Mouse (Mus musculus): ENCODE measurements around the gene Bmp7. TPM values are rescaled to one million over a fixed set of nuclear protein-coding genes. Genes with fewer than 3 reads are reported as not detected.

Gene Bmp7
- polyA plus RNA-seq, 1 experiment = not detected

- Histone ChIP-seq H3K36me3 (ENCODE audit: control insufficient read depth) (no peaks in the 10 kb centered on the region), H3K9me3 (ENCODE audit: control insufficient read depth, low read length) (no peaks in the 10 kb centered on the region; the same call in 1 of the 2 replicates), H3K27me3 (ENCODE audit: control insufficient read depth) (peaks cover 3% of the 10 kb centered on the region; the same call in 1 of the 2 replicates), H3K4me3 (replicated peaks) (no peak overlapping the region), H3K4me1 (ENCODE audit: control insufficient read depth) (peaks cover 2% of the 10 kb centered on the region; the same call in 1 of the 2 replicates)
- TF ChIP-seq GATA1 (IDR thresholded peaks at IDR 0.05; ENCODE audit: low read length) (no peak), TAL1 (IDR thresholded peaks at IDR 0.05; ENCODE audit: low read length) (no peak)
These were observed 34.6 kb upstream of the Bmp7 start for GRCm38 (mm10) chr2:172974701-172975100.

GRCm38 (mm10) chr2:172973806-172974565 lies 33.9 kb upstream of the Bmp7 start:
- Histone ChIP-seq H3K27me3 (ENCODE audit: control insufficient read depth) (peaks cover 3% of the 10 kb centered on the region; the same call in 1 of the 2 replicates), H3K4me3 (replicated peaks) (no peak overlapping the region), H3K4me1 (ENCODE audit: control insufficient read depth) (peaks cover 2% of the 10 kb centered on the region; the same call in 1 of the 2 replicates), H3K9me3 (ENCODE audit: control insufficient read depth, low read length) (no peaks in the 10 kb centered on the region), H3K36me3 (ENCODE audit: control insufficient read depth) (no peaks in the 10 kb centered on the region)
- TF ChIP-seq TAL1 (IDR thresholded peaks at IDR 0.05; ENCODE audit: low read length) = no peak
- no peak for TF ChIP-seq GATA1 (IDR thresholded peaks at IDR 0.05; ENCODE audit: low read length)

DNA sequence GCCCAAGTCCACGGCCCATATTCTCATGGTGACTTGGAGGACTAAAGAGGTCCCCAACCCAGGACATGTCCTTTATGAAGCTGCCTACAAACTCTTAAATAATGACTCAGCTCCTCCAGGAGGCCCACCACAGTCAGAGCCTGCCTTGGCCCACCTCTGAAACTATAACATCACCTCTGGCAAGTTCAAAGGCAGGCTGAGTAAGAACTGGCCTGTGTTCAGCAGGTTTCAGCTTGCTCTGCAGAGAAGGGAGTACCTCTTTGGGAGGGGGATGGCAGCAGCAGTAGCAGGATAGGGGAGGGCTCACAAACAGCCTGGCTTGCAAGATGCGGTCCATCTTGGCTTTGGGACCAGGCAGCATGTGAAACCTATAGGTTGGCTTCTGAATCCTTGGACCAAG lies 31.7 kb upstream of the Bmp7 start:
- TF ChIP-seq TAL1 (IDR thresholded peaks at IDR 0.05; ENCODE audit: low read length) (no peak), GATA1 (IDR thresholded peaks at IDR 0.05; ENCODE audit: low read length) (no peak)
- no peaks in the 10 kb centered on the region for H3K4me1 ChIP-seq (ENCODE audit: control insufficient read depth)
- no peaks in the 10 kb centered on the region for H3K36me3 ChIP-seq (ENCODE audit: control insufficient read depth)
- no peaks in the 10 kb centered on the region for H3K9me3 ChIP-seq (ENCODE audit: control insufficient read depth, low read length)
- H3K4me3 ChIP-seq (replicated peaks) = no peak overlapping the region
- no peaks in the 10 kb centered on the region for H3K27me3 ChIP-seq (ENCODE audit: control insufficient read depth)

DNA sequence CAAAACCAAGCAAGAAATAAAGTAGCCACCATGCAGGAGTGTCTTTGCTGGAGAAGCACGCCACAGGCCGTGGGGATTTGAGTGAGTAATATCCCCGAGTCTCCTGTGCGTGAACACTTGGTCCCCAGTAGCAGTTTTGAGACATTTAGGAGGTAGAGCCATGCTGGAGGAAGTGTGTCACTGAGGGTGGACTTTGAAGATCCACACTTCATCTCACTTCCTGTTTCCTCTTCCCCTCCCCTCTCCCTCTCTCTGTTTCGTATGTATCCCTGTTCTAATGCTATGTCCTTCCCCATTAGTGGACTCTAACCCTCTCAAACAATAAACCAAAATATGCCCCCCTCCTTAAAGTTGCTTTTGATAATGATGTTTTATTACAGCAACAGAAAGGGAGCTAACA lies 26.4 kb upstream of the Bmp7 start:
- no peaks in the 10 kb centered on the region for H3K27me3 ChIP-seq (ENCODE audit: control insufficient read depth)
- no peaks in the 10 kb centered on the region for H3K9me3 ChIP-seq (ENCODE audit: control insufficient read depth, low read length)
- H3K4me3 ChIP-seq (replicated peaks) = no peak overlapping the region
- no peak for TF ChIP-seq GATA1 (IDR thresholded peaks at IDR 0.05; ENCODE audit: low read length)
- no peaks in the 10 kb centered on the region for H3K36me3 ChIP-seq (ENCODE audit: control insufficient read depth)
- H3K4me1 ChIP-seq (ENCODE audit: control insufficient read depth) = no peaks in the 10 kb centered on the region

GRCm38 (mm10) chr2:172965249-172965648 lies 25.1 kb upstream of the Bmp7 start:
- peaks cover 9% of the 10 kb centered on the region; the same call in 1 of the 2 replicates for H3K9me3 ChIP-seq (ENCODE audit: control insufficient read depth, low read length)
- H3K4me3 ChIP-seq (replicated peaks) = no peak overlapping the region
- no peak for TF ChIP-seq TAL1 (IDR thresholded peaks at IDR 0.05; ENCODE audit: low read length)
- no peak for TF ChIP-seq GATA1 (IDR thresholded peaks at IDR 0.05; ENCODE audit: low read length)
- no peaks in the 10 kb centered on the region for H3K36me3 ChIP-seq (ENCODE audit: control insufficient read depth)
- no peaks in the 10 kb centered on the region for H3K4me1 ChIP-seq (ENCODE audit: control insufficient read depth)
- H3K27me3 ChIP-seq (ENCODE audit: control insufficient read depth) = no peaks in the 10 kb centered on the region

DNA sequence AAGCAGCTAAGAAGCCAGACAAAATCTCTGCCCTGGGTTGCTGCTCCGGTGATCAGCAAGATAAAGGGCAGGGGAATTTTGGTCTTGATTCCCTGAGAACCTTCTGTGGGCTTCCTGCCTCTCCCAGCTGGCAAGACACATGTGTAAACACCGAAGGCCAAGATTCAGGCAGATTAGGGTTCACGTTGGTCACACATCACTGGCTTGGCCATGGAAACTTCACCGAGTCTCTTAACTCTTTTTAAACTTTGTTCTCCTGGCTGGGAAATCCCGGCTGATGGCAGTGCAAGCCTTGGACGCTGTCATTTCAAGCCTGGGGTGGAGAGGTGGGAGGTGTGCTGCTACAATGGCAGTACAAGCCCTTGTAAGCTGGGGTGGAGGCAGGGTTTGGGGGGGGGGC lies 21.1 kb upstream of the Bmp7 start:
- TF ChIP-seq TAL1 (IDR thresholded peaks at IDR 0.05; ENCODE audit: low read length) (no peak), GATA1 (IDR thresholded peaks at IDR 0.05; ENCODE audit: low read length) (no peak)
- Histone ChIP-seq H3K4me1 (ENCODE audit: control insufficient read depth) (no peaks in the 10 kb centered on the region), H3K36me3 (ENCODE audit: control insufficient read depth) (no peaks in the 10 kb centered on the region), H3K4me3 (replicated peaks) (no peak overlapping the region), H3K27me3 (ENCODE audit: control insufficient read depth) (no peaks in the 10 kb centered on the region), H3K9me3 (ENCODE audit: control insufficient read depth, low read length) (peaks cover 9% of the 10 kb centered on the region; the same call in 1 of the 2 replicates)

DNA sequence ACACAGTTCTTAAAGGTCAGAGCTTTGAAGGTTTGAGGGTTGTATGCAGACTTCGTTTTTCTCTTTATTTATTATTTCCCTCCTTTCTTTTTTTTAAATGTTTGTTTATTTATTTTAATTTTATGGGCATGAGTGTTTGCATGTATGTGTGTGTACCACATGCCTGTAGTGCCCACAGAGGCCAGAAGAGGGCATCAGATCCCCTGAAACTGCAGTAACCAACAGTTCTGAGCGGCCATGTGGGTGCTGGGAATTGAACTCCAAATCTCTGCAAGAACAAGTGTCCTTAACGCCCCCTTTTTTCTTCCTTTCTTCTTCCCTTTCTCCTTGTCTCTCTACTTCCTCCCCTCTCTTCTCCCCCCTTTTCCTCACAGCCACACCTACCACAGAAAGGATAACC lies 20.2 kb upstream of the Bmp7 start:
- TF ChIP-seq TAL1 (IDR thresholded peaks at IDR 0.05; ENCODE audit: low read length) (no peak), GATA1 (IDR thresholded peaks at IDR 0.05; ENCODE audit: low read length) (no peak)
- Histone ChIP-seq H3K4me1 (ENCODE audit: control insufficient read depth) (no peaks in the 10 kb centered on the region), H3K4me3 (replicated peaks) (no peak overlapping the region), H3K9me3 (ENCODE audit: control insufficient read depth, low read length) (peaks cover 9% of the 10 kb centered on the region; the same call in 1 of the 2 replicates), H3K36me3 (ENCODE audit: control insufficient read depth) (no peaks in the 10 kb centered on the region), H3K27me3 (ENCODE audit: control insufficient read depth) (no peaks in the 10 kb centered on the region)

DNA sequence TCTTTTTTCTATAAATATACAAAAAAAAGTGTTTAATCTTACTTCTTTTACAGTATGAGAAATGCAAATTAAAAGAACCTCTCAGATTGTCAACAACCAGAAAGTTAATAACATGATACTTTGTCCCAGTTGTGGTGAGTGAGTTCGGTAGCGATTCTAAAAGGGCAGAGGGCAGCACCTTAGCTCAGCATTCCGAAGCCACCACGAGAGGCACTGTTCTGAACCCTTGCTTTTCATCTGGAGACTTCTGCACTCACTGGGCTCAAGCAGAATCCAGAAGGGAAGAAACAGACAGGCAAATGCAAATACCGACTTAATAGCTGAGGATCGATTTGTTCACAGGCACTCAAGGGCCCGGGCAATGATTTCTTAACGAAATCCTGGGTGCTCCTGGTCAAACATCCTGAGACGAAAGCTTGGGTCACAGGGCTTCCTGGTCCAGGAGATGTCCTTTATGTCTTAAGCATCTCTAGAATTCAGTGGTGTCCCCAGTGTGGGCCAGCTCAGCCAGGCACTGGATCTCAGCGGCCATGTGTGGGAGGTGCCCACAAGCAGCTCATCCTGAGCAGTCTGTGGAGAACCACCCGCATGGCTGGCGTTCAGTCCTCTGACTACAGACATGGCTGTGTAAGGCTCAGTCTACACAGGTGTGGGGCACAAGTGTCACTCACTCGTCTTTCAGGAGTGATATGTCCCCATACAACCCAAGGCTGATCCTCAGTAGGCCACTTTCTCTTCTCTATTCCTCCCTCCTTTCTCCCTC lies 19.1 kb upstream of the Bmp7 start:
- Histone ChIP-seq H3K9me3 (ENCODE audit: control insufficient read depth, low read length) (peaks cover 9% of the 10 kb centered on the region; the same call in 1 of the 2 replicates), H3K4me3 (replicated peaks) (no peak overlapping the region), H3K27me3 (ENCODE audit: control insufficient read depth) (no peaks in the 10 kb centered on the region), H3K36me3 (ENCODE audit: control insufficient read depth) (no peaks in the 10 kb centered on the region), H3K4me1 (ENCODE audit: control insufficient read depth) (no peaks in the 10 kb centered on the region)
- no peak for TF ChIP-seq GATA1 (IDR thresholded peaks at IDR 0.05; ENCODE audit: low read length)
- TF ChIP-seq TAL1 (IDR thresholded peaks at IDR 0.05; ENCODE audit: low read length) = no peak

DNA sequence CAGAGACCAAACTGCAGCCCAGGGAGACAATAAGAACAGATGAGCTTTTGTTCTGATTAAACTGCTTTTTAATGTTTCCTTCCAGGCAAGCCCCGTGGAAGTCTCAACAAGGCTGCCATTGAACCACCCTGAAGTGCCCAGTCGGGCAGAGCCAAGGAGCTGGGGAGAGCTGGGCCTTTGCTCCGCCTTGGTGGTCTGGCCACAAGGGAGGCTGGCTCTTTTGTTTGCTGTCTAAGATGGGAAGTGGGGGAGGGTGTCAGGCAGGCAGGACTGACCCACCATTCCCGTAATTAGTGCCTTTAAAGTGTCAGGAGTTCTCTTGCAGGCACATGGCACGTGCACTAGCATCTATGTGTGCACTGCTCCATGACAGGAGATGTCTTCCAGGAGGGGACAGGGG lies 18.5 kb upstream of the Bmp7 start:
- Histone ChIP-seq H3K9me3 (ENCODE audit: control insufficient read depth, low read length) (peaks cover 9% of the 10 kb centered on the region; the same call in 1 of the 2 replicates), H3K4me1 (ENCODE audit: control insufficient read depth) (no peaks in the 10 kb centered on the region), H3K4me3 (replicated peaks) (no peak overlapping the region), H3K27me3 (ENCODE audit: control insufficient read depth) (no peaks in the 10 kb centered on the region), H3K36me3 (ENCODE audit: control insufficient read depth) (no peaks in the 10 kb centered on the region)
- TF ChIP-seq TAL1 (IDR thresholded peaks at IDR 0.05; ENCODE audit: low read length) = no peak
- TF ChIP-seq GATA1 (IDR thresholded peaks at IDR 0.05; ENCODE audit: low read length) = no peak
